Mouse (Mus musculus) limb, embryonic 11.5 days (tissue): ENCODE measurements around the gene Hist1h1d. TPM values are rescaled to one million over a fixed set of nuclear protein-coding genes. Genes with fewer than 3 reads are reported as not detected.
"Not testable (repeated sequence)": the region's sequence is repeated elsewhere in the genome, so short reads cannot be mapped to it uniquely, and the experiment has no call there.

ENCODE experiments used
- ATAC-seq: fragments of 200-750 bp; cut with Nextera tagmentation; 2 replicates; pipeline ENCODE4 v1.8.0; 2017; ENCODE audit warnings: low read depth; ENCODE audit not compliant: insufficient number of reproducible peaks, low FRiP score, low TSS enrichment
- DNase-seq: peaks from one replicate; pipeline ENCODE4 v3.0.0-alpha.2; 2015; ENCODE audit warnings: low spot score
- H3K27ac ChIP-seq: fragments of 300-500 bp; sonication (generic); replicated peaks from 2 replicates; pipeline ENCODE4 v1.5.1; 2014; ENCODE audit warnings: low read depth, mild to moderate bottlenecking, low read length
- H3K27me3 ChIP-seq: fragments of 300-500 bp; sonication (generic); 2 replicates; pipeline ENCODE4 v1.6.1; 2014; ENCODE audit warnings: mild to moderate bottlenecking, low read length, mixed read lengths; ENCODE audit not compliant: control insufficient read depth, insufficient read depth
- H3K36me3 ChIP-seq: fragments of 300-500 bp; sonication (generic); 2 replicates; pipeline ENCODE4 v1.6.1; 2014; ENCODE audit warnings: mild to moderate bottlenecking, low read length, moderate library complexity, mixed read lengths; ENCODE audit not compliant: control insufficient read depth, insufficient read depth
- H3K4me1 ChIP-seq: fragments of 300-500 bp; sonication (generic); 2 replicates; pipeline ENCODE4 v1.6.1; 2014; ENCODE audit warnings: low read length, mixed read lengths; ENCODE audit not compliant: control insufficient read depth, insufficient read depth
- H3K4me2 ChIP-seq: fragments of 300-500 bp; sonication (generic); 2 replicates; pipeline ENCODE4 v1.6.1; 2014; ENCODE audit warnings: low read depth, mild to moderate bottlenecking, moderate library complexity; ENCODE audit not compliant: severe bottlenecking
- H3K4me3 ChIP-seq: fragments of 300-500 bp; sonication (generic); 2 replicates; pipeline ENCODE4 v1.5.1; 2014; ENCODE audit warnings: low read depth, low read length
- H3K9ac ChIP-seq: fragments of 300-500 bp; sonication (generic); 2 replicates; pipeline ENCODE4 v1.6.1; 2014; ENCODE audit warnings: mild to moderate bottlenecking, low read length
- H3K9me3 ChIP-seq: fragments of 300-500 bp; sonication (generic); 2 replicates; pipeline ENCODE4 v1.6.1; 2016; ENCODE audit warnings: low read length; ENCODE audit not compliant: control insufficient read depth
- WGBS: fragments of 180-500 bp; shearing (Covaris S2); extraction: QIAGEN DNeasy Blood & Tissue Kit; methylation state at CpG from one replicate; pipeline ENCODE4 v1.1.7; 2014; 5-methylcytosine and 5-hydroxymethylcytosine counted together
- polyA plus RNA-seq: library from polyadenylated mRNA; unstranded; fragments of >200 nt; fragmentation: Nextera tagmentation; extraction: Ambion mirVana; gene quantifications from 2 replicates; pipeline ENCODE4 v1.2.1, GENCODE M21; 2014

Gene Hist1h1d
- polyA plus RNA-seq, 1 experiment from 2014 or later = 0.56 TPM

GRCm38 (mm10) chr13:23538249-23538648 lies 14.8 kb upstream of the Hist1h1d start:
- 55% methylated on average over 5 of the region's 5 CpGs for WGBS
- Histone ChIP-seq H3K27me3 (no peaks in the 10 kb centered on the region), H3K27ac (0 out of 2 replicates have a peak overlapping the region, but pooled peaks have one; percentile 16), H3K9ac (no peak overlapping the region), H3K36me3 (no peaks in the 10 kb centered on the region), H3K4me1 (peaks cover 8% of the 10 kb centered on the region), H3K4me3 (no peak overlapping the region), H3K4me2 (no peak overlapping the region), H3K9me3 (no peaks in the 10 kb centered on the region)
- DNase-seq (no peak), ATAC-seq (no peak)

DNA sequence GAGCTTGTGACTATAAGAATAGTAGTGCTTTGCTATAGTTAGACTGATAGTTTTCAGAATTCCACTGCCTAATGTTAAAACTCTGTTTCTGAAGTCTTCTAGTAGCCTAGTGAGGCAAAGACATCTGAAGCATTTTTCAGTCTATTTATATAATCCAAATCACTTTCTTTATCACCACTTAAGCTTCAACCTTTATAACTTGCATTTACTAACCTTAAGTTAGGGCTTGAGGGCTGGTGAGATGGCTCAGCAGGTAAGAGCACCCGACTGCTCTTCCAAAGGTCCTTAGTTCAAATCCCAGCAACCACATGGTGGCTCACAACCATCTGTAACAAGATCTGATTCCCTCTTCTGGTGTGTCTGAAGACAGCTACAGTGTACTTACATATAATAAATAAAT lies 13.2 kb upstream of the Hist1h1d start:
- not testable (repeated sequence) for H3K4me2 ChIP-seq, H3K4me1 ChIP-seq, H3K9me3 ChIP-seq, H3K27me3 ChIP-seq, H3K36me3 ChIP-seq, H3K4me3 ChIP-seq, DNase-seq, H3K27ac ChIP-seq, ATAC-seq, H3K9ac ChIP-seq
- 70% methylated on average over 1 of the region's 1 CpGs for WGBS

DNA sequence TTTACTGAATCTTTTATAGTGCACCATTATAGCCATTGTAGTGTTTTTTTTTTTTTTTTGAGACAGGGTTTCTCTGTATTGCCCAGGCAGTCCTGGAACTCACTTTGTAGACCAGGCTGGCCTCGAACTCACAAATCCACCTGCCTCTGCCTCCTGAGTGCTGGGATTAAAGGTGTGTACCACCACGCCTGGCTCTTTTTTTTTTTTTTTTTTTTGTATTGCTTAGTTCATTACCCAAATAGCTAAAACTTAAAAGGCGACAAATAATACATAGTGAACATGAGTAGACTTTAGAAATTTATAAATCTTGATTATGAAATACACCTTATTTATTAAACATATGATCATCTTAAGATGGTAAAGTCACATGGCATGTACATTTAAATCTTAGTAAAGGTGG lies 11.6 kb upstream of the Hist1h1d start:
- Histone ChIP-seq H3K4me3 (no peak overlapping the region), H3K36me3 (no peaks in the 10 kb centered on the region), H3K9me3 (no peaks in the 10 kb centered on the region), H3K9ac (no peak overlapping the region), H3K4me2 (no peak overlapping the region), H3K27me3 (no peaks in the 10 kb centered on the region), H3K27ac (no peak overlapping the region), H3K4me1 (peaks cover 5% of the 10 kb centered on the region)
- WGBS = 90% methylated on average over 3 of the region's 3 CpGs
- ATAC-seq (no peak), DNase-seq (no peak)

DNA sequence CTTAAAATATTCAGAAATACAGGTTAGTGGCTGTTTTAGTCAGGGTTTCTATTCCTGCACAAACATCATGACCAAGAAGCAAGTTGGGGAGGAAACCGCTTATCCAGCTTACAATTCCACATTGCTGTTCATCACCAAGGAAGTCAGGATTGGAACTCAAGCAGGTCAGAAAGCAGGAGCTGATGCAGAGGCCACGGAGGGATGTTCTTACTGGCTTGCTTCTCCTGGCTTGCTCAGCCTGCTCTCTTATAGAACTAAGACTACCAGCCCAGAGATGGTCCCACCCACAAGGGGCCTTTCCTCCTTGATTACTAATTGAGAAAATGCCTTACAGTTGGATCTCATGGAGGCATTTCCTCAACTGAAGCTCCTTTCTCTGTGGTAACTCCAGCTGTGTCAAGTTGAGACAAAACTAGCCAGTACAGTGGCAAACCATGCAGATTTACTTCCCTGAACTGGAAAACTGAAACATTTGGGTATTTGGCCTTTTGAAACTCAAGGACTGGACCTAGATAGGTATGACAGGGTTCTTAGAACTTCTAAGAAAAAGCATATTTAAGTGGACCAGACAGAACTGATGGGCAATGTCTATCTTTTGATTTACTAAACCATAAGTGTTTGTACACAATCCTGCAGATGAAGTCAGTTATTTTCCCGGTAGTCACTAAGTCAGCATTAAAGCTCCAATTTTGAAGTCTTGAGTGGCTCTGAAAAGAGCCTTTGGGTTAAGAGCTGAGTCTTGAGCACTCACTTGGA lies 10.7 kb upstream of the Hist1h1d start:
- Histone ChIP-seq H3K4me2 (peak overlapping the region; percentile 77), H3K9ac (peak overlapping the region; percentile 69), H3K4me3 (peak overlapping the region; percentile 41), H3K27ac (peak overlapping the region; percentile 91)
- H3K9me3 ChIP-seq, ATAC-seq, H3K27me3 ChIP-seq, DNase-seq, H3K4me1 ChIP-seq, H3K36me3 ChIP-seq: not testable (repeated sequence)
- 6% methylated on average over 3 of the region's 3 CpGs for WGBS

DNA sequence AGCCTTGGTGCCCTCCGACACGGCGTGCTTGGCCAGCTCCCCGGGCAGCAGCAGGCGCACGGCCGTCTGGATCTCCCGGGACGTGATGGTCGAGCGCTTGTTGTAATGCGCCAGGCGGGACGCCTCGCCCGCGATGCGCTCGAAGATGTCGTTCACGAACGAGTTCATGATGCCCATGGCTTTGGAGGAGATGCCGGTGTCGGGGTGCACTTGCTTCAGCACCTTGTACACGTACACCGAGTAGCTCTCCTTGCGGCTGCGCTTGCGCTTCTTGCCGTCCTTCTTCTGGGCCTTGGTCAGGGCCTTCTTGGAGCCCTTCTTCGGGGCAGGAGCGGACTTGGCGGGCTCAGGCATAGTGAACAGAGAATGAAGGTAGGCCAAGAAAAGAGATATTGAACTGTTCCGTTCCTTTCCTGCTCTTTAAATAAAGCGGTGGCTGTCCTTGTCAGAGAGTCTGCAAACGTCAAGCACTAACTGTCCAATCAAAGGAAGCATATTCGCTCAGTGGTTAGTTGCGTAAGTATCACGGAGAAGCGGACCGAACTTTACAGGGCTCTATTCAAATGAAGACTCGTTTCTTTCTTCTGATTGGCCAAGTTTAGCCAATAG lies 10.0 kb upstream of the Hist1h1d start, which contains the start of gene Hist1h2bh:
Gene Hist1h2bh (minus strand): TSS at position 394 of the 609 bp plus-strand sequence.
- ATAC-seq = peak; percentile 95
- H3K9me3 ChIP-seq, H3K36me3 ChIP-seq, H3K27me3 ChIP-seq, H3K4me1 ChIP-seq: not testable (repeated sequence)
- Histone ChIP-seq H3K9ac (peak within 1 kb of the TSS; percentile 69), H3K4me2 (peak within 1 kb of the TSS; percentile 77), H3K27ac (peak within 1 kb of the TSS; percentile 95), H3K4me3 (peak within 1 kb of the TSS; percentile 41)
- peak; percentile 78 for DNase-seq
- WGBS = 0% methylated on average over 36 of the region's 42 CpGs

- peak; percentile 91 for ATAC-seq
- under 1% methylated on average over 30 of the region's 45 CpGs for WGBS
- H3K9me3 ChIP-seq = no peaks in the 10 kb centered on the region
- H3K36me3 ChIP-seq = no peaks in the 10 kb centered on the region
- DNase-seq = peak; percentile 70
- no peaks in the 10 kb centered on the region for H3K27me3 ChIP-seq
- no peaks in the 10 kb centered on the region for H3K4me1 ChIP-seq
- peak within 1 kb of the TSS; percentile 77 for H3K4me2 ChIP-seq
- peak within 1 kb of the TSS; percentile 41 for H3K4me3 ChIP-seq
- H3K9ac ChIP-seq = peak within 1 kb of the TSS; percentile 69
- H3K27ac ChIP-seq = peak within 1 kb of the TSS; percentile 95
These were observed 8.9 kb upstream of the Hist1h1d start, which contains the start of gene Hist1h3f for GRCm38 (mm10) chr13:23543965-23544786. Hist1h3f (plus strand) TSS chr13:23544052.

DNA sequence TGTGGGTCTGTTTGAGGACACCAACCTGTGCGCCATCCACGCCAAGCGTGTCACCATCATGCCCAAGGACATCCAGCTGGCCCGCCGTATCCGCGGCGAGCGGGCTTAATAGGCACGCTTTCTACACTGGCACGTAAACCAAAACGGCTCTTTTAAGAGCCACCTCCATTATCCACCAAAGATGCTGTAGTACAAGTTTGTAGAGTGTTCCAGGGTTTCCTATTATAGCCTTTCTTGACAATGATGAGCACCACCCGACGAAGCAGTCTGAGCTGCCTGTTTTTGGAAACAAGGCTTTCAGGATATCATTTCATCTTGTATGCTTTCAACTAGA lies 8.3 kb upstream of the Hist1h1d start:
- peak overlapping the region; percentile 77; the same call in 1 of the 2 replicates for H3K27ac ChIP-seq
- peak overlapping the region; percentile 60; the same call in 1 of the 2 replicates for H3K9ac ChIP-seq
- DNase-seq = peak; percentile 48
- H3K27me3 ChIP-seq, H3K36me3 ChIP-seq, H3K4me1 ChIP-seq, H3K4me2 ChIP-seq, H3K9me3 ChIP-seq, ATAC-seq: not testable (repeated sequence)
- H3K4me3 ChIP-seq = peak overlapping the region; percentile 36
- WGBS = 0% methylated on average over 11 of the region's 14 CpGs

DNA sequence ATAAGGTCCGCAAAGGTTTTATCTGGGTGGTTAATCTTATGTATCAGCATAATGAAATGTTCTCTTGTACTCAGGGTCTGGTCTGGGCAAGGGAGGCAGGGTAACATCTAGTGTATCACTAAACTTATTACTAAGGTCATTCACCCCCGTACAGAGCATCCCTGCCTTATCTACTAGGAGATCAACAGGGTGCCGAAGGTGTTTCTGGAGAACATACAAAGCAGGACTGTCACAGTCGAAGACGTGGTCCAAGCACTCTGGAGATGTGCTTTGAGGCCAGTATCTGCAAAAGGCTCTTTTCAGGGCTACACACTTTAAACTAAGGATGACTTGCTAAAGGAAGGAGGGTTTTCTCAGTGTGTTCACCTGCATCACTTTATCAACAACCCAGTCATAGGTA lies 6.4 kb upstream of the Hist1h1d start:
- H3K27me3 ChIP-seq = no peaks in the 10 kb centered on the region
- peak; percentile 20 for DNase-seq
- no peak for ATAC-seq
- 74% methylated on average over 5 of the region's 5 CpGs for WGBS
- H3K9me3 ChIP-seq = no peaks in the 10 kb centered on the region
- H3K27ac ChIP-seq = 0 out of 2 replicates have a peak overlapping the region, but pooled peaks have one; percentile 42
- H3K9ac ChIP-seq = no peak overlapping the region
- H3K4me1 ChIP-seq = no peaks in the 10 kb centered on the region
- H3K36me3 ChIP-seq = no peaks in the 10 kb centered on the region
- H3K4me3 ChIP-seq = no peak overlapping the region
- no peak overlapping the region for H3K4me2 ChIP-seq
